Mouse (Mus musculus): ENCODE data around the gene Cish. TPM values are rescaled to one million over a fixed set of nuclear protein-coding genes. Genes with fewer than 3 reads are reported as not detected.
A peak's percentile ranks its signal among the peaks of the same experiment; 100 is the strongest.

The Cish gene
- total RNA-seq, 1 experiment from 2014 or later, result 14.9 TPM

DNA sequence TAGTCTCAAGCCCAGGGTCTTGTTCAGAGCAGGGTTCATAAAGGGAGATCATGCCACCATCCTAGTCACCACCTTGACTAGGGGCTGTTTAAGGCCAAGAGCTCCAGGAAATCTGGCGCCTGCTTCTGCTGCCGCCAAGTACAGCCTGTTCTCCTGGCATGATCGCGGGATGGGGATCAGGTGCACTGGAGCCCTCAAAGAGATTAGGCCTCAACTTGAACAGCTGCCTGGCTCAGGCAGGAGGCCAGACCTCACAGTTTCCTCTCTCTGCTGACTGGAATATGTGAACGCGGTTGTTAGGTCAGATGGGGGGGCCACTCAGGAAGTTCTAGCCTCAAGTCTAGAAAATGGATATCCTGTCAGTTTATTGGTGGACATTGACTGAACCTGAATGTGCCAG, 27.7 kb downstream of the Cish start:
- DNase-seq, result peak; percentile 59

DNA sequence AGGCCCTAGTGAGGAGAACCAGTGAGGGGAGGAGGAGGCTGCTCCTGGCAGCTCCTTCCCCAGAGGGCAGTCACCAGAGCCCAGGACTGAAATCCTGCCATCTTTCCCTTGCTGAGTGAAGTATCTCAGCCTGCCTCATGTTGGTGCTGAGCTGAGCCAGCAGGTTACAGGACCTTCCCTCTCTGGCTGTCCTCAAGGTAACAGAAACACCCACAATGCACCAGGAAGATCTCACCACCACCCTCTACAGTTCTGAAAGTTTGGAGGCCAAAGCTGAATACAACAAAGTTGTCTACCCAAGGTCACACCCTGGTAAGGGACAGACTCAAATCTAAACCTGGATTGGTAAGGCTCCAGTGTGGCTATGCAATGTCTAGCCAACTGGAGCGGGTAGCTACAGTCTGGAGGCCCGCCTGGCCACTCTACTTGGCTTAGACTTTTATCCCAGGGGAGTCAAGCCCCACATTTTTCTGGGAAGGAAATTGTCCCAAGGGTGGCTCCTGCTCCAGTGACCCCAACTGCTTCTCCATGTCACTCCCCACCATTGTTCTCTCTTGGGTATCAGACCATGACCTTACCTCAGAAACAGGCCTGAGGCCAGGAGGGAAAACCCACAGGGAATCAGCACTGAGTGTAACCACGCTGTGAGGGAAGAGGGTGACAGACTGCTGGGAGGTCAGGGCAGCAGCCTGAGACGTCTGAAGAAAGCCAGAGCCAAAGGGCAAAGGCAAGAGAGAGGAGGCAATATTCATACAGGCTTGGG, 29.2 kb downstream of the Cish start:
- no peak for DNase-seq

DNA sequence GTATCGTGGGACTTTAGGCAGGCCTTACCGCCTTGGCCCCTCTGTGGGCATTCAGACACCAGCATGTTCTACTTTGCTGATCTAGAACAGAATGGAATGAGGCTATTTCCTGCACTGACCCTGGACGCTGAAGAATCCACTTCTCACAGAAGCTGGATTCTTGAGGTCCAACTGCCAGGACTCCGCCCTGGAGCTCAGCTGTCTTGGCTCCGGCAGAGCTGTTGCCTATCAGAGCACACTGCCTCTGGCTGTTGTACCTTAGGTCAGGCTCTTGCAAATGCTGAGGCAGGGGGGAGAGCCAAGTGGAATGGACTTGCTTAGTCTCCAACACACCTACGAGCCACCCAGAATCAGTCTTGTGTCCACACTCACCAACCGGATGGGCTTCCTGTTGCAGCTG, 30.1 kb downstream of the Cish start:
- DNase-seq, result no peak

DNA sequence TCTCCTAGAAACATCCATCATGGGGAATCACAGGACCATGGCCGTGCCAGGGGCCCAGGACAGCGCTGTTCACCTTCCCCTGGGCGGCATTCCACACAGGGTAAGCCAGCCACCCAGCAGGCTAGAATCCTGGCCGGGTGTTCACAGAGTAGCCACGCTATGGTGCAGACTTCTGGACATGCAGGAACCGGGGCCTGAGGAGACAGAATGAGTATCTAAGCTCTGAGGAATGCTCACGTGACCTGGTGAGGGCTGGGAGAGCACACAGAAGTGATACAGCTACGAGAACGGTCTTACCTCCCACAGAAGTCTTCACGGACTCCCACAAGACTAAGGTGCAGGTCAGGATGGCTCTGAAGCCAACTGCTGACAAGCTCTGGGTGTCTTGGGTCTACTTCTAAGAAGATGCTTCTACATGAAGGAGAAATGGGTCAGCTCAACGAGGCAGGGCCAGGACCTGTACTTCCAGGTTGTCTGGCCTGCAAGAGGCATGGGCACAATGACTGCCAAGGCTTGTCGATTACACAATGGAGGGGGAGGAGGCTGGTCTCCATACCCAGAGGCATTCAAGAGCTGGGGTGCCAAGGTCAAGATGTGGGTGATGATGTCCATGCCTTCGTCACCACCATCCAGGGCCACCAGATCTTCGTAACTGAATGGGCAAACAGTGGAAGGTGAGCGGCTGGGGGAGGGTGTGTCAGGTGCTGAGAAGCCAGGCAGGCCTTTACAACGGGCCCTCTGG, 32.2 kb downstream of the Cish start:
- DNase-seq, result no peak

DNA sequence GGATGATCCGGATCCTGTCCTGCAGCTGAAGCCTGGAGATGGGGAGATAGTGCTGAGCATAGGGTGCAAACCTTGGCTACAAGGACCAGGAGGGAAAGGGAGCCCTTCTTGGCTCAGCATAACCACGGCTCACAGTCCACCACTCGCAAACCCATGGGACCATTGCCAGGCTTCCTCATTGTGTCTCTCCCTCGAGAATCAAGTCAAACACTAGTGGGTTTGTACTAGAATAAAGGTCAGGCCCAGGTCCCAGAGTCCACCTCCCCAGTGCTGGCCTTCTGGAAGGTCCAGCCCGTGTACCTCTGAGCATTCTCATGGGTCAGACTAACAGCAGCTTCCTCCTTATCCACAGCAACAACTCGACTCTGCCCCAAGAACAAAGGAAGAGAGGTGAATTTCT, 35.0 kb downstream of the Cish start:
- no peak for DNase-seq

DNA sequence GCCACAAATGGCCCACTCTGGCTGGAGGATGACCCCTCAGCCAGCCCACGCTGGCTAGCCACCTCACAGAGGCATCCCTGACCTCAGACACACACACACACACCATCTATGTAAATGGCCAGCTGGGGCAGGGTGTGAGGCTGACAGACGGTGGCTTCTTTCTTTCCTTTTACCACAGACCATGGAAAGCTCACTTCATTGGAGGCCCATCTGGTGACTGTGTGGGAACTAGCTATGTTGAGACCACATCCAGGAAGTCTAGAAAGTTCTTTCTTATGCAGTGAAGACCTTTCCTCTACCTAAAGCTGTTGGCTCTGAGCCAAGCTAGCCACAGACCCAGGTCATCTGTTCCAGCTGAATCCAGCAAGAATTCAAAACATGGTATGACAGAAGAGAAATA, 37.9 kb downstream of the Cish start:
- no peak for DNase-seq

DNA sequence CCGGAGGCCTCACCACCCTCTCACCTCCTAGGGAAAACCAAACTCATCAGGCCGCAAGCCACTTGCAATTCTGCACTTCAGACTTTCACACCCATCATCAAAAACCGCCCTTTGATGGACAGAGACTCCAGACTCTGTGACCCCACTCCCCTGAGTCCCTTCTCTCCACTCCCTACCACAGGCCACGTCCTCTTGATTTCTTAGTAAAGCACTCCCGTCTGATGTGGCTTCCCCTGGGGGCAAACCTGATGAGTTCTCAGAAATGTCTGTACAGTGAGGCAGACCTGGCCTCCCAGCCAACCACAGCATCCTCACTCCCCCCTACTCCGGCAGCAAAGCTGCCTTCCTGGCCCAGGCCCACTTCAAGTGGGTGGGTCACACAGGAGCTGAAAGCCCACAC, 38.5 kb downstream of the Cish start:
- DNase-seq, result no peak

DNA sequence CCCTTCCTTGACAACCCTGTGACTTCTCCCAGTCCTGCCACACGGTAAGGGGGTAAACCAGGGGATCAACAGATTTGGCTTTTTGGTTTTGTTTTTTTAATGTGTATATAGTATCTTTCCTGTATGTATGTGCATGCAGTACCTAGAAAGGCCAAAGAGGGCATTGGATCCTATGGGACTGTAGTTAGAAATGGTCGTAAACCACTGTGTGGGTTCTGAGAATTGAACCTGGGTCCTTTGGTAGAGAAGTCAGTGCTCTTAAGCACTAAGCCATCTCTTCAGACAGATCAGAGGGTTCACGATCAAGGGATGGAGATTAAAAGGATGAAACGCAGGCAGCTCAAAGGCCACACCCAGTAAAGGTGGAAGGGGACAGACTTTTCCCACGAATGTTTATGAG, 39.2 kb downstream of the Cish start:
- no peak for DNase-seq

DNA sequence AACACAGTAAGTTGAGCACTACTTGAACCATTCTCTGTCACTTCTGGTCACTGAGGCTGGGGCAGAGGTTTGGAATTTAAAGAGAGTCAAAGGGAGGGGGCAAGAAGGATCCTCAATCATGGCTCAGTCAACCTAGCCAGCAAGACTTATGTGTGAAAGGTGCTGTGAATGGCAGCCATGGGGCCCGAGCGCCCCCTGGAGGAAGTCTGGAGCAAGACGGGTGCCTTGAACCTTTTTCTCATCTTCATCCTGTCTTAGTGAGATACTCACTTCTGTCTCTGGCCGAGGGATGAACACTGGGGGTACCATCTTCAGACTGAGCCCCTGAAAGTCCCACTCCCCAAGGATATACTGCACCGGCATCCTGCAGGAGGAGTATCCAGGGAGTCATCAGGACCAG, 40.1 kb downstream of the Cish start:
- DNase-seq, result peak; percentile 70

DNA sequence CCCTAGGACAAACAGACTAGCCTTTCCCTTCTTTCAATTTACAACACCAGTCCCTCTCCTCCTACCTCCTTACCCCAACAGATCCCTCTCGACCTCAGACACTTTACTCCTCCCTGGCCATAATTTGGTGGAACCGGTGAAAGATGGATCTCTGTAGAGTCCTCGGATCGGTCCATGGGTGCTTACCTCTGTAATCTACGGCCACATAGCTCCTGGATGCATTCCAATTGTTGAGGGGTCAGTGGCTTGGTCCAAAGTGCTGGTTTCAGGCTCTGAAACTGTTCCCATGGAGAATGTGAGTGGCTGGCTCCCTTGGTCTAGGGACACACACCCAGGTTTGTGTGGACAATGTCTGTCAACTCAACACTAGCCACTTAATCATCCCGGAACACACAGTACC, 40.6 kb downstream of the Cish start:
- DNase-seq, result no peak

DNA sequence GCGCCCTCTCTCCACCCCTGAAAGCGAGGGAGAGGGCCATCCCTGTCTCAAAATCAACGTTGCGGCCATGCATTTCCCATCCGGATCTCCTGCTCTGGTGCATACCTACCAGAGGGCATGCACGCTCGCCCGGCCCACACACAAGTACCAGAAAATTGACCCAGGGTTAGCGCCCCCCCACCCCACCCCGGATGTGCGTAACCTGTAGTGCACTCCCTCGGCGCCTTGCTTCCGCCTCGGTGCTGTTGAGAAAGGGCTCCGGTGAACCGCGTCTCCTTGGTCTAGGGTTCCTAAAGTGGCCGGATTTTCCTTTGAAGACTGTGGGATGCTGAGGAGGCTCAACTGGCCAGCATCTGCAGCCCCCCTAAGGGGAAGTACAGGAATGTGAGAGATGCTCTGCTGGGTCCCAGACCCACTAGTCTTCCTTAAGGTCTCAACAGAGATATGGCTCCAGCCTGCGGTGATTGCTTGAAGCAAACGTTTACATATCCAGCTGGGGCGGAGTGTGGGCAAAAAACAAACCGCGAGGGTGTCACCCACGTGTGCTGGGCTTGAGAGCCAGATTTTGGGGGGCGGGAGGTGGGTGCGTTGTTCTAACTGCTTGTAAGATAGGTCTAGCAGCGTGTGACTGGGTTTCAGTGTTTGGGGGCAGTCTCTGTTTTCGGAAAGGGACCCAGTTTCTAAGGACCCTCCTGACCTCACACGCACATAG, 42.5 kb downstream of the Cish start, which contains the start of gene Hemk1:
Gene Hemk1, minus strand, starts transcription at position 179 of the 712 bp plus-strand sequence.
- DNase-seq, result peak; percentile 77

DNA sequence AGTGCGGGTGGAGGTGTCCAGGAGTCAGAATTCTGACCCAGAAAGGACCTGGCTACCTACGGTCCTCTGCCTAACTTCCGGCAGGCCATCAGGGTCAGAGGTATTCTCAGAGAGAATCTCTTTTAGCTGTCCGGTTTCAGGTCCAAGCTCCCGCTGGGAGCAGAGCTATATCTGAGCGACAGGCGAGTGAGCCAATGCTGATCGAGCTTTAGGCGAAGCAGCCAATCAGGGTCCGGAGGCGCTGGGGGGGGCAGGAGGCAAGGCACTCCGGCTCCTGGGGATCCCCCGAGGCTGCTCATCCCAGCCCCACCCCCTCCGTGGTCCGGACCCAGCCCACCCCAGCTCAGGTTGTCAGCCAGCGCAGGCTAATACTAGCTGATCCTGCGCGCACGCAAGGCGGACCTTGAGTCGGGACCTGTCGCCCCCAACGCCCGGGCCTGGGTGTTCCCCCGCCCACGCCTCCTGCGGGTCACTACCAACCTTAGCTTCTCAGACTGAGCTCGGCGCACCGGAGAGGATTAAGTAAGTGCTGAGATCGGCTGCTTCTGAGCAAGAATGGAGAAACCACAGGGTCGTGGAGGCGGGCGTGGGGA, 44.5 kb downstream of the Cish start, which contains the start of gene 6430571L13Rik:
Gene 6430571L13Rik, plus strand, starts transcription at position 336 of the 593 bp plus-strand sequence.
- peak; percentile 96 for DNase-seq

DNA sequence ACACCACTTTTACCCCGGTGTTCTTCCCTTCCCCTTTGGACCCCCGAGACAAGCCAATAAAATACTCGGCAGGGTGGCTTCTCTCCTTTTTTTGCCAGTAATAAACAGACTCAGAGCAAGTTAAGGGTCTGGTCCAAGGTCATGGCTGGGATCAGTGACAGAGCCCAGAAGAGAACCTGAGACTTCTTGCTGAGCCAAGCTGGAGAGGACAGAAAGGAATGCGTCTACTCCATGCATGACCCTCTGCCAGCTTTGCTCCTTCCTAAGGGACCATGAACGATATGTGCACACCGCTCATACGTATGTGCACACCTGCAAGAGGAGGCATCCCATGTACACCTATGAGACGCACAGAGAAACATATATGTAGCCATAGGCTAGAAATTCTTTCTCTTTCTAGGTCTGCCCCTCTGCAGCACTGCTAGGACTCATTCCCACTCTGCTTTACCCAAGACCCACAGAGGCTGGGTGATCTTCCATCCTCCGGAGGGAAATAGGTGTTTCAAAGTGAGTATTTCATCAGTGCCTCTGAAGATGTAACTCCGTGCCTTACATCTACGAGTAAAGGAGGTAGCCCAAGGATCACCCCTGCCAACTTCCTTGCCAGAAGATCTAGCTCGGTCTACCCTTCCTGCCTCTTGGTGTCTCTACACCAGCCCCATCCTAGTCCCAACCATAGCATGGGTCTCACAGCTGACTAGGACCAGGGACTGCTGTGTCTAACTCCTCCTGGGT, 45.3 kb downstream of the Cish start:
- DNase-seq, result no peak

DNA sequence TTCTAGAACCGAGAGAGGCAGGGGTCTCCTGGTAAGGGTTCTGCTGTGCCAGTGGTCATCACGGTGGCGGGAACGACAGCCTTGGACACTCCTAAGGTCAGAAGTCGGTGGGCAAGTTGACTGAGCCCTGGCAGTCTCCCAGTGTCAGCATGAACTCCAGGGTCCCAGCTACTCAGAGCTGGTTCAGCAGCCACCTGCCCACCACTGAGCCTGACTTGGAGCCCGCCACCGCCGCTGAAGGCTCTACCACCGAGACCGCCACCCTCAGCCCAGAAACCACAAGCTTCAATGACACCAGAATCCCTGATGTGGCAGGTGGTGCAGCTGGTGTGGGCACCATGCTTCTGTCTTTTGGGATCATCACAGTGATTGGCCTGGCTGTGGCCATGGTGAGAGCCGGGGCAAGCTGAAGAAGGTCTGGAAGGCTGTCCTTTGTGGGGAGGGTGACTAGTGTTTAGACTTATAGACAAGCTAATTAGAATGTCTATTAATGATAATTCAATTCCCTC, 46.4 kb downstream of the Cish start:
- DNase-seq, result no peak

DNA sequence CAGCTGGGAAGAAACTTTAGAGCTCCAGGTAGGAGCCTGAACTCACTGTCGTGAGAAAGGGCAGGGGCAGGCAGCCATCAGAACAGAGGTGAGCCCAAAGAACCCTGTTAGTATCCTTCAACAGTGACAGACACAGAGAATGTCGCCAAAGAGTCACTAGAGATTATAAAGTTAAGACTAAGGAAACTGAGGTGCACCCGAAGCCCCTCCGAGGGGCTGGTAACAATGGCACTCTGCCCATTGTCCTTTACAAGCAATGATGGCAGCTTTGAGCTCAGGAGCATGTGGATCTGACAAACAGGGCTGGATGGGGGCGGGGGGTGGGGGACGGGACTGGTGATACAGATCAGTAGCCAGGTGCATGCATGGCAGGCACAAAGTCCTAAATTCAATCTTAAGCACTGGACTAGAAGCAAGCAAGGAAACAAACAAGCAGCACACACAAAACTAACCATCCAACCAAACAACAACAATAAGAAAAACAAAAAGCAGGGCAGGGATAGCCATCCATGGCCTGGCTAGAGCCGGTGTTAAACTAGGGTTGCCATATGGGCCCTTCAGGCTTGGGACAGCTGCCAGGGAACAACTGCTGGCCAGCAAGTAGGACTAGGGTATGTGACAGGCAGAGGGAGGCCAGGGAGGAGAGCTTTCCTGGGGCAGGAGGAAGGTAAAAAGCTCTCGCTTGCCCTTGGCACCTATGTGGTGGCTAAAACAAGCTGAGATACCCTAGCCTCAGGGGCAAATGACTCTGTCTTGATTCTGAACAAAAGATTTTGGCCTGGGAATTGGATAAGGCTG, 47.5 kb downstream of the Cish start:
- DNase-seq, result peak; percentile 41

DNA sequence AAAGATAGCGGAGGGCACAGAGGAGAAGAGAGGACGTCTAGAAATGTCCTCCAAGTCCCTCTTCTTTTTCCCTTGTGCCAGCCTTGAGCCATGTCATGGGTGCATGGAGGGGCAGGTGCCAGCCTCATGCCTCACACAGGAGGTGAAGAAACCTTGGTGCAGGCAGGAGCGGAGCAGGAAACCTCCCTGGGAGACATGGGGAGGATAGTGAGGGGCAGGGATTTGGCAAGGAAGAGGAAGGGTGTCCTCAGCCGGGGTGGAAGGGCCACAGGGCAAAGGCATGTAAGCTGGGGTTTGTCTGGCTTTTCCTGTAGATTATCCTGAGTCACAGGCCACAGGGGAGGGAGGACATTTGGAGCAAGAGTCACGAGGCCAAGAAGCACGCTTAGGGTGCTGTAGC, 48.2 kb downstream of the Cish start:
- no peak for DNase-seq

DNA sequence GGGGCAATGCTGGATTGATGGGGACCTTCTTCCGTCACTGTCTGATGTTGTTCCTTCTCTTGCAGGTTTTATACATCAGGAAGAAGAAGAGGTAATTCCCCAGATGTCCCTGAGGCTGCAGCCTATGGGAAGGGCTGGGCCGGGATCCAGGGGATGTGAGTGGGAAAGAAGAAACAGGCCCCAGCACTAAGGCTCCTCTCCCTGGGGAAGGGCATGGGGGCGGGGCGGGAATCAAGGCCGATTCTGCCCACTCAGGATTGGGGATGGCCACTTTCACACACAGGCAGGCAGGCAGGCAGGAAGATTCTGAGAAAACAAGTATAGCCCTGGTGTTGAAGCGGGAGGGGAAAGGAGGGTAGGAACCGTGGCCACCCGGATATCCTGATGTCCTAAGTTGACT, 50.3 kb downstream of the Cish start:
- DNase-seq, result no peak

DNA sequence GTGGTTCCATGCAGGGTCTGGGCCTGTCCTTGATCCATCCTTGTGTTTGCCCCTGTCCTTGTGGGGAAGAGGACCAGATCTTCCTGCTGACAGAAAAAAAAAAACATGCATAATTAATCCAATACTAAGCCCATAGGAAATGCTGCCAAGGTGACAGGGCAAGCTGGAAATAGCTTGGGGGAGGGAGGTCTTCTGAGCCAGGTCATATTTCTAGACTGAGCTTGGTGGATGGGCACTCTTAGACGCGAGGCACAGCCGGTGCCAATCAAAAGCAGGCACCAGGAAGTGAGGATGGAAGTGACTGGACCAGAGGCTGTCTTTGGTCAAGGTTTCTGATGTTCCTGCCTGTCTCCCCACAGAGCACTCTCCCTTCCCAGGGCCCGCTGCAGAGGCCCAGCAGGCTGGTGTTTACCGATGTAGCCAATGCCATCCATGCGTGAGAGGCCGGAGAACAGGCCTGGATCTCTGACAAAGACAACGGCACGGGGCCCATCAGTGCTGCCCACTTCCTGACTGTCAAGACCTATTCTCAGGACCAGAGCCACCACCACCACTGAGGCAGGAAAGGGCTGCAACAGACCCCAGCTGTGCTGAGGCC, 51.9 kb downstream of the Cish start:
- no peak for DNase-seq

DNA sequence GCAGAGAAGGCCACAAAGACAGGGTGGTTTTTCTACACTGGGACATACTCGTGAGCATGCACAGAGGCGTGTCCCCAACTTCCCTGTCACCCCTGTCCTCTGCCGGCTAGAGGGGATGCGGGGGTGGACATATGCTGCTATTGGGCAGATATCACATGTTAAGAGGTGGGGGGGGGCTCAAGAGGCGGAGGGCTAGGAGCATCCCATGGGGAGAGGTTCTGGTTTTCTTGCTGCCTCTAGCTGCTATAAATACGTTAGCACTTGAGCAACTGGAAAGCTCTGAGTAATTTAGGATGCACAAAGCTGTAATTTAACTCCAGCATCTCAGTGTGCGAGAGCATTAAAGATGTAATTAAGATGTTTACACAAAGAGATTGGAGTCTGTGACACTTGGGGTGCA, 53.5 kb downstream of the Cish start:
- no peak for DNase-seq

All from adrenal gland, postnatal 25 days (tissue).